Mouse (Mus musculus) MEL (cell line): ENCODE results near the gene Crk. TPM values are rescaled to one million over a fixed set of nuclear protein-coding genes. Genes with fewer than 3 reads are reported as not detected.

Experiments used
- DNase-seq: peaks from one replicate; pipeline ENCODE4 v3.0.0; 2011; ENCODE audit warnings: low read depth, low spot score
- H3K27ac ChIP-seq: 2 replicates; pipeline ENCODE4 v1.5.1; 2012; ENCODE audit warnings: low read depth, mild to moderate bottlenecking, control low read depth, low read length, moderate library complexity; ENCODE audit not compliant: control insufficient read depth
- H3K27me3 ChIP-seq, 2 experiments: fragments of 150-350 bp in 1 of 2; sonication (generic) in 1 of 2; 2 replicates each; pipeline ENCODE4 v1.6.1; 2012; ENCODE audit warnings: low read length in 2 of 2, mild to moderate bottlenecking in 2 of 2, improper control_type of control experiment in 1 of 2, moderate library complexity in 1 of 2; ENCODE audit not compliant: insufficient read depth in 2 of 2, control insufficient read depth in 1 of 2
- H3K36me3 ChIP-seq, 2 experiments: 2 replicates each; pipeline ENCODE4 v1.6.1; 2012 to 2014; ENCODE audit warnings: low read length in 2 of 2, improper control_type of control experiment in 1 of 2, inconsistent platforms in 1 of 2, mild to moderate bottlenecking in 1 of 2; ENCODE audit not compliant: insufficient read depth in 2 of 2, control insufficient read depth in 1 of 2
- H3K4me1 ChIP-seq, 2 experiments: fragments of 150-350 bp in 1 of 2; sonication (generic) in 1 of 2; 2 replicates each; pipeline ENCODE4 v1.6.1; 2012; ENCODE audit warnings: low read length in 2 of 2, improper control_type of control experiment in 1 of 2, mild to moderate bottlenecking in 1 of 2; ENCODE audit not compliant: insufficient read depth in 2 of 2, control insufficient read depth in 1 of 2
- H3K4me3 ChIP-seq, 2 experiments: fragments of 150-350 bp in 1 of 2; sonication (generic) in 1 of 2; 2 replicates each; pipeline ENCODE4 v1.5.1; 2012; ENCODE audit warnings: low read depth in 2 of 2, low read length in 2 of 2, mild to moderate bottlenecking in 2 of 2, moderate library complexity in 2 of 2, control low read depth in 1 of 2, improper control_type of control experiment in 1 of 2; ENCODE audit not compliant: control insufficient read depth in 1 of 2, insufficient read depth in 1 of 2
- H3K79me2 ChIP-seq: 2 replicates; pipeline ENCODE4 v1.6.1; 2012; ENCODE audit warnings: mild to moderate bottlenecking, low read length, moderate library complexity; ENCODE audit not compliant: control insufficient read depth, poor library complexity, insufficient read depth
- H3K9ac ChIP-seq: 2 replicates; pipeline ENCODE4 v1.6.1; 2012; ENCODE audit warnings: low read depth, mild to moderate bottlenecking, control low read depth, low read length, moderate library complexity; ENCODE audit not compliant: control insufficient read depth, poor library complexity, severe bottlenecking
- H3K9me3 ChIP-seq: fragments of 150-350 bp; sonication (generic); replicated peaks from 2 replicates; pipeline ENCODE4 v1.6.1; 2012; ENCODE audit warnings: mild to moderate bottlenecking, low read length, improper control_type of control experiment, moderate library complexity; ENCODE audit not compliant: insufficient read depth
- BHLHE40 ChIP-seq: IDR thresholded peaks from 2 replicates; pipeline ENCODE4 v1.6.1; 2012; ENCODE audit warnings: low read depth, mild to moderate bottlenecking, inconsistent platforms, low read length, improper control_type of control experiment, borderline replicate concordance
- CHD1 ChIP-seq: IDR thresholded peaks from 2 replicates; pipeline ENCODE4 v1.6.1; 2012; ENCODE audit warnings: low read depth, mild to moderate bottlenecking, inconsistent platforms, low read length, improper control_type of control experiment
- CTCF ChIP-seq, 3 experiments: IDR thresholded peaks in 2 of 3; conservative IDR thresholded peaks in 1 of 3; 2 replicates each; pipeline ENCODE4 v1.5.1; 2011 to 2012; ENCODE audit warnings: low read length in 3 of 3, low read depth in 2 of 3, mild to moderate bottlenecking in 2 of 3, improper control_type of control experiment in 1 of 3, inconsistent platforms in 1 of 3, mixed read lengths in 1 of 3, moderate library complexity in 1 of 3; ENCODE audit not compliant: control insufficient read depth in 1 of 3, insufficient read depth in 1 of 3, poor library complexity in 1 of 3, severe bottlenecking in 1 of 3
- E2F4 ChIP-seq: IDR thresholded peaks from 2 replicates; pipeline ENCODE4 v1.6.1; 2011; ENCODE audit warnings: low read depth, low read length, improper control_type of control experiment, borderline replicate concordance
- GABPA ChIP-seq: IDR thresholded peaks from 2 replicates; pipeline ENCODE4 v1.6.1; 2012; ENCODE audit warnings: low read depth, mild to moderate bottlenecking, inconsistent platforms, low read length, improper control_type of control experiment, moderate library complexity
- GATA1 ChIP-seq: IDR thresholded peaks from 2 replicates; pipeline ENCODE4 v1.6.1; 2011; ENCODE audit warnings: low read depth, low read length, improper control_type of control experiment
- HCFC1 ChIP-seq: IDR thresholded peaks from 2 replicates; pipeline ENCODE4 v1.6.1; 2012; ENCODE audit warnings: low read depth, mild to moderate bottlenecking, inconsistent platforms, low read length, improper control_type of control experiment, moderate library complexity
- JUND ChIP-seq: IDR thresholded peaks from 2 replicates; pipeline ENCODE4 v1.6.1; 2011; ENCODE audit warnings: low read depth, mild to moderate bottlenecking, improper control_type of control experiment, low read length
- KAT2A ChIP-seq: conservative IDR thresholded peaks from 2 replicates; pipeline ENCODE4 v1.6.1; 2012; ENCODE audit warnings: low read depth, low read length, improper control_type of control experiment, inconsistent platforms
- MAFK ChIP-seq: IDR thresholded peaks from 2 replicates; pipeline ENCODE4 v1.6.1; 2011; ENCODE audit warnings: low read depth, mild to moderate bottlenecking, low read length, improper control_type of control experiment, borderline replicate concordance
- MAX ChIP-seq: IDR thresholded peaks from 2 replicates; pipeline ENCODE4 v1.6.1; 2011; ENCODE audit warnings: low read length, improper control_type of control experiment
- MXI1 ChIP-seq: IDR thresholded peaks from 2 replicates; pipeline ENCODE4 v1.6.1; 2011; ENCODE audit warnings: mild to moderate bottlenecking, low read depth, low read length, improper control_type of control experiment
- MYB ChIP-seq: IDR thresholded peaks from 2 replicates; pipeline ENCODE4 v1.6.1; 2011; ENCODE audit warnings: mild to moderate bottlenecking, low read depth, low read length, improper control_type of control experiment
- MYC ChIP-seq: IDR thresholded peaks from 2 replicates; pipeline ENCODE4 v1.6.1; 2011; ENCODE audit warnings: low read depth, mild to moderate bottlenecking, low read length, improper control_type of control experiment, moderate library complexity
- NRF1 ChIP-seq: IDR thresholded peaks from 2 replicates; pipeline ENCODE4 v1.6.1; 2014; ENCODE audit warnings: low read depth, mild to moderate bottlenecking, inconsistent platforms, low read length, improper control_type of control experiment, moderate library complexity; ENCODE audit not compliant: poor library complexity, insufficient read depth, severe bottlenecking
- POLR2A ChIP-seq, 2 experiments: IDR thresholded peaks; 2 replicates each; pipeline ENCODE4 v1.6.1; 2011 to 2012; ENCODE audit warnings: low read length in 2 of 2, mild to moderate bottlenecking in 2 of 2, control low read depth in 1 of 2, improper control_type of control experiment in 1 of 2, low read depth in 1 of 2, moderate library complexity in 1 of 2; ENCODE audit not compliant: control insufficient read depth in 1 of 2, insufficient read depth in 1 of 2, poor library complexity in 1 of 2
- POLR2AphosphoS2 ChIP-seq: IDR thresholded peaks from 2 replicates; pipeline ENCODE4 v1.6.1; 2011; ENCODE audit warnings: low read length, improper control_type of control experiment
- POLR2AphosphoS5 ChIP-seq: IDR thresholded peaks from 2 replicates; pipeline ENCODE4 v1.6.1; 2012; ENCODE audit warnings: low read depth, borderline replicate concordance, mild to moderate bottlenecking, inconsistent platforms, low read length, moderate library complexity, mixed read lengths
- RAD21 ChIP-seq: IDR thresholded peaks from 2 replicates; pipeline ENCODE4 v1.6.1; 2011; ENCODE audit warnings: mild to moderate bottlenecking, low read depth, low read length, improper control_type of control experiment
- RCOR1 ChIP-seq: IDR thresholded peaks from 2 replicates; pipeline ENCODE4 v1.6.1; 2012; ENCODE audit warnings: low read depth, mild to moderate bottlenecking, inconsistent platforms, low read length, improper control_type of control experiment
- SIN3A ChIP-seq: IDR thresholded peaks from 2 replicates; pipeline ENCODE4 v1.6.1; 2012; ENCODE audit warnings: low read length, improper control_type of control experiment, inconsistent platforms
- SMC3 ChIP-seq: IDR thresholded peaks from 2 replicates; pipeline ENCODE4 v1.6.1; 2011; ENCODE audit warnings: low read depth, low read length, improper control_type of control experiment
- TAL1 ChIP-seq: IDR thresholded peaks from 2 replicates; pipeline ENCODE4 v1.6.1; 2012; ENCODE audit warnings: mild to moderate bottlenecking, inconsistent platforms, low read length, moderate library complexity, mixed read lengths
- UBTF ChIP-seq: IDR thresholded peaks from 2 replicates; pipeline ENCODE4 v1.6.1; 2012; ENCODE audit warnings: low read depth, mild to moderate bottlenecking, inconsistent platforms, low read length, improper control_type of control experiment, moderate library complexity, borderline replicate concordance; ENCODE audit not compliant: insufficient read depth
- ZC3H11A ChIP-seq: IDR thresholded peaks from 2 replicates; pipeline ENCODE4 v1.6.1; 2012; ENCODE audit warnings: low read depth, mild to moderate bottlenecking, inconsistent platforms, low read length, improper control_type of control experiment
- ZMIZ1 ChIP-seq: IDR thresholded peaks from 2 replicates; pipeline ENCODE4 v1.6.1; 2012; ENCODE audit warnings: low read depth, mild to moderate bottlenecking, inconsistent platforms, low read length, improper control_type of control experiment, moderate library complexity
- ZNF384 ChIP-seq: IDR thresholded peaks from 2 replicates; pipeline ENCODE4 v1.6.1; 2012; ENCODE audit warnings: low read depth, mild to moderate bottlenecking, inconsistent platforms, low read length, improper control_type of control experiment
- polyA plus RNA-seq, 2 experiments: library from polyadenylated mRNA; stranded (reverse) in 1 of 2; unstranded in 1 of 2; fragments of >175 nt in 1 of 2; fragments of >200 nt in 1 of 2; gene quantifications; 2 replicates each; pipeline versions ENCODE4 v1.2.1 to v1.2.4; 2012; ENCODE audit warnings: low replicate concordance in 2 of 2, low read depth in 1 of 2; ENCODE audit not compliant: insufficient read length in 2 of 2, insufficient read depth in 1 of 2, missing spikeins in 1 of 2
- total RNA-seq: library from RNA; depleted of rRNA; stranded (reverse); fragments of 300-350 nt; gene quantifications from 2 replicates; pipeline ENCODE4 v1.2.3, GENCODE M21; 2012

The Crk gene
- total and polyA plus RNA-seq, 3 experiments = 33.8 to 68.0 (median 66.2) TPM

- Histone ChIP-seq H3K27ac (no peak overlapping the region), H3K4me1 (no peaks in the 10 kb centered on the region), H3K9me3 (no peaks in the 10 kb centered on the region), H3K79me2 (no peaks in the 10 kb centered on the region), H3K9ac (no peak overlapping the region), H3K36me3 (no peaks in the 10 kb centered on the region), H3K27me3 (no peaks in the 10 kb centered on the region), H3K4me3 (no peak overlapping the region)
- TF ChIP-seq POLR2AphosphoS2 (no peak), POLR2A (IDR thresholded peaks at IDR 0.05; ENCODE audit: control insufficient read depth in 1 of 2, insufficient read depth in 1 of 2, low read depth in 1 of 2, low read length in 2 of 2, poor library complexity in 1 of 2) (no peak), RAD21 (peak; percentile 100), MYC (no peak), CHD1 (no peak), ZC3H11A (peak; percentile 97), MAX (no peak), MAFK (no peak), RCOR1 (peak; percentile 90), SIN3A (0 out of 2 replicates have a peak, but pooled peaks have one; percentile 41), NRF1 (no peak), KAT2A (no peak), GATA1 (peak; percentile 57), JUND (no peak; the same call in 1 of the 2 replicates), POLR2AphosphoS5 (no peak), HCFC1 (no peak), GABPA (no peak), MYB (no peak), MXI1 (no peak), BHLHE40 (peak; percentile 20; the same call in 1 of the 2 replicates), SMC3 (peak; percentile 90), UBTF (no peak), E2F4 (no peak), CTCF (IDR thresholded peaks at IDR 0.05 in 2 of 3, conservative IDR thresholded peaks at IDR 0.05 in 1 of 3; ENCODE audit: control insufficient read depth in 1 of 3, insufficient read depth in 1 of 3, low read depth in 2 of 3, low read length in 3 of 3, poor library complexity in 1 of 3, severe bottlenecking in 1 of 3) (peak in 2 of 3 experiments; percentile 64 to 97; a peak in 5 of 6 replicates), TAL1 (no peak), ZMIZ1 (no peak), ZNF384 (peak; percentile 18; the same call in 1 of the 2 replicates)
- DNase-seq = peak; percentile 77
Observed at GRCm38 (mm10) chr11:75713949-75714348, 34.9 kb downstream of the Crk start.
